Mouse (Mus musculus) gastrocnemius, adult 2 months (tissue): ENCODE results near the gene A1cf. TPM values are rescaled to one million over a fixed set of nuclear protein-coding genes. Genes with fewer than 3 reads are reported as not detected.

Experiments
- DNase-seq: peaks from one replicate; pipeline ENCODE4 v3.0.0; 2022
- H3K27ac ChIP-seq: fragments of 200-600 bp; 2 replicates; pipeline ENCODE4 v1.8.1; 2022; ENCODE audit warnings: mild to moderate bottlenecking
- H3K4me3 ChIP-seq: fragments of 200-600 bp; 2 replicates; pipeline ENCODE4 v1.8.1; 2022; ENCODE audit warnings: mild to moderate bottlenecking, moderate library complexity
- CTCF ChIP-seq: fragments of 200-600 bp; IDR thresholded peaks from 2 replicates; pipeline ENCODE4 v1.8.1; 2022; ENCODE audit warnings: antibody characterized with exemption, mild to moderate bottlenecking, moderate library complexity
- intact Hi-C: fragments of 180-260 bp; cut with DNase I; formaldehyde crosslinking; loops from one replicate; pipeline ENCODE4 v1.15.1; 2025
- long read RNA-seq, 2 experiments: library from polyadenylated mRNA; stranded (forward); transcript quantifications; one replicate each; pipeline ENCODE4 v2.0.0; 2021
- total RNA-seq, 2 experiments: library from RNA; stranded (reverse); gene quantifications; 2 replicates each; pipeline ENCODE4 v1.2.3; 2021

A1cf gene
- not detected for total RNA-seq
- long read RNA-seq, experiment 1 = 0 reads
- long read RNA-seq, experiment 2 = 0 reads

GRCm38 (mm10) chr19:31868521-31868920 lies at the start of gene A1cf:
TSS of gene A1cf (plus strand) at chr19:31868764.
- H3K27ac ChIP-seq = no peak within 1 kb of the TSS
- TF ChIP-seq CTCF = no peak
- intact Hi-C loops = no loop called here
- no peak within 1 kb of the TSS for H3K4me3 ChIP-seq
- DNase-seq = no peak

- TF ChIP-seq CTCF = no peak
- no peak for DNase-seq
- Histone ChIP-seq H3K4me3 (no peak overlapping the region), H3K27ac (no peak overlapping the region)
- intact Hi-C loops = no loop called here
These were observed 34.3 kb upstream of the A1cf start for GRCm38 (mm10) chr19:31834250-31834649.

- no peak for DNase-seq
- intact Hi-C loops = no loop called here
- no peak for TF ChIP-seq CTCF
- no peak overlapping the region for H3K27ac ChIP-seq
- H3K4me3 ChIP-seq = no peak overlapping the region
These were observed 6.7 kb upstream of the A1cf start for GRCm38 (mm10) chr19:31861909-31862308.

- DNase-seq = no peak
- Histone ChIP-seq H3K27ac (no peak overlapping the region), H3K4me3 (no peak overlapping the region)
- no peak for TF ChIP-seq CTCF
- intact Hi-C loops = no loop called here
These were observed 5.9 kb upstream of the A1cf start for GRCm38 (mm10) chr19:31862512-31863249.

- intact Hi-C loops = no loop called here
- no peak for TF ChIP-seq CTCF
- no peak overlapping the region for H3K4me3 ChIP-seq
These were observed 3.1 kb upstream of the A1cf start for GRCm38 (mm10) chr19:31865451-31865850.

GRCm38 (mm10) chr19:31868076-31868475 lies 488 bp upstream of the A1cf start:
- no peak for DNase-seq
- intact Hi-C loops = no loop called here
- no peak for TF ChIP-seq CTCF
- H3K4me3 ChIP-seq = no peak overlapping the region
- no peak overlapping the region for H3K27ac ChIP-seq

More at GRCm38 (mm10) chr19:31865451-31865850, 3.1 kb upstream of the A1cf start:
- no peak for DNase-seq
- H3K27ac ChIP-seq = no peak overlapping the region

GRCm38 (mm10) chr19:31868971-31869370 lies 407 bp downstream of the A1cf start:
- no peak for DNase-seq
- intact Hi-C loops = no loop called here
- TF ChIP-seq CTCF = no peak
- H3K4me3 ChIP-seq = no peak overlapping the region
- H3K27ac ChIP-seq = no peak overlapping the region

GRCm38 (mm10) chr19:31871377-31871776 lies 2.8 kb downstream of the A1cf start:
- no peak for TF ChIP-seq CTCF
- intact Hi-C loops = no loop called here
- no peak for DNase-seq
- Histone ChIP-seq H3K4me3 (no peak overlapping the region), H3K27ac (no peak overlapping the region)

GRCm38 (mm10) chr19:31877968-31878367 lies 9.4 kb downstream of the A1cf start:
- TF ChIP-seq CTCF = no peak
- H3K4me3 ChIP-seq = no peak overlapping the region
- no peak for DNase-seq
- H3K27ac ChIP-seq = no peak overlapping the region
- intact Hi-C loops = no loop called here

GRCm38 (mm10) chr19:31884594-31884993 lies 16.0 kb downstream of the A1cf start:
- TF ChIP-seq CTCF = no peak
- no peak overlapping the region for H3K27ac ChIP-seq
- intact Hi-C loops = no loop called here

GRCm38 (mm10) chr19:31887275-31887674 lies 18.7 kb downstream of the A1cf start:
- no peak overlapping the region for H3K4me3 ChIP-seq
- intact Hi-C loops = no loop called here
- TF ChIP-seq CTCF = no peak
- H3K27ac ChIP-seq = no peak overlapping the region
- DNase-seq = no peak

More at GRCm38 (mm10) chr19:31884594-31884993, 16.0 kb downstream of the A1cf start:
- no peak for DNase-seq
- no peak overlapping the region for H3K4me3 ChIP-seq

GRCm38 (mm10) chr19:31889988-31890387 lies 21.4 kb downstream of the A1cf start:
- no peak overlapping the region for H3K27ac ChIP-seq
- DNase-seq = no peak
- H3K4me3 ChIP-seq = no peak overlapping the region
- intact Hi-C loops = no loop called here
- TF ChIP-seq CTCF = no peak

- no peak for DNase-seq
- TF ChIP-seq CTCF = no peak
- intact Hi-C loops = no loop called here
- Histone ChIP-seq H3K27ac (no peak overlapping the region), H3K4me3 (no peak overlapping the region)
These were observed 22.7 kb downstream of the A1cf start for GRCm38 (mm10) chr19:31891001-31891893.
